Mouse (Mus musculus) bone marrow macrophage, adult 2 months (primary cell): ENCODE data around the gene Kctd19.

ENCODE experiments used
- CTCF ChIP-seq: IDR thresholded peaks from 2 replicates; pipeline ENCODE4 v1.5.1; 2012; ENCODE audit warnings: low read depth, mild to moderate bottlenecking, low read length, moderate library complexity
- POLR2A ChIP-seq: IDR thresholded peaks from 2 replicates; pipeline ENCODE4 v1.6.1; 2012; ENCODE audit warnings: mild to moderate bottlenecking, low read depth, low read length, borderline replicate concordance

- no peak for TF ChIP-seq CTCF
- TF ChIP-seq POLR2A: no peak
Observed at GRCm38 (mm10) chr8:105400016-105400415, 13.3 kb downstream of the Kctd19 start.
